Mouse (Mus musculus) thymus, adult 2 months (tissue): ENCODE measurements at regions not wholly inside any gene's neighbourhood (a gene's known extent, or its start where the extent isn't known, plus 50 kb on each side); places are given as distances from the start of the nearest gene placed in this dataset.
"Not testable (repeated sequence)": the region's sequence is repeated elsewhere in the genome, so short reads cannot be mapped to it uniquely, and the experiment has no call there.

Experiments
- DNase-seq: peaks from one replicate; pipeline ENCODE4 v3.0.0; 2021
- H3K27ac ChIP-seq: fragments of 200-500 bp; 2 replicates; pipeline ENCODE4 v1.5.1; 2012; ENCODE audit warnings: low read length, control low read depth; ENCODE audit not compliant: control insufficient read depth, insufficient read depth
- H3K27me3 ChIP-seq: fragments of 200-500 bp; 2 replicates; pipeline ENCODE4 v1.6.1; 2012; ENCODE audit warnings: mild to moderate bottlenecking, low read length, moderate library complexity, mixed read lengths; ENCODE audit not compliant: control insufficient read depth, insufficient read depth
- H3K36me3 ChIP-seq: fragments of 200-500 bp; 2 replicates; pipeline ENCODE4 v1.6.1; 2012; ENCODE audit warnings: mild to moderate bottlenecking, low read length, moderate library complexity; ENCODE audit not compliant: control insufficient read depth, insufficient read depth
- H3K4me1 ChIP-seq: fragments of 200-500 bp; replicated peaks from 2 replicates; pipeline ENCODE4 v1.6.1; 2012; ENCODE audit warnings: low read length; ENCODE audit not compliant: control insufficient read depth, insufficient read depth
- H3K4me3 ChIP-seq: fragments of 200-500 bp; 2 replicates; pipeline ENCODE4 v1.5.1; 2012; ENCODE audit warnings: mild to moderate bottlenecking, low read length, control low read depth, moderate library complexity; ENCODE audit not compliant: control insufficient read depth, insufficient read depth
- CTCF ChIP-seq: fragments of 200-500 bp; IDR thresholded peaks from 2 replicates; pipeline ENCODE4 v1.5.1; 2012; ENCODE audit warnings: mild to moderate bottlenecking, control low read depth, low read length, moderate library complexity, borderline replicate concordance; ENCODE audit not compliant: control insufficient read depth, poor library complexity, insufficient read depth; ENCODE audit errors: extremely low read depth
- POLR2A ChIP-seq: fragments of 200-500 bp; IDR thresholded peaks from 2 replicates; pipeline ENCODE4 v1.6.1; 2012; ENCODE audit warnings: mild to moderate bottlenecking, low read length, control low read depth, moderate library complexity; ENCODE audit not compliant: control insufficient read depth, poor library complexity, insufficient read depth; ENCODE audit errors: extremely low read depth
- WGBS: fragments of 180-500 bp; shearing (Covaris S2); methylation state at CpG from one replicate; pipeline ENCODE4 v1.1.7; 2018; 5-methylcytosine and 5-hydroxymethylcytosine counted together

DNA sequence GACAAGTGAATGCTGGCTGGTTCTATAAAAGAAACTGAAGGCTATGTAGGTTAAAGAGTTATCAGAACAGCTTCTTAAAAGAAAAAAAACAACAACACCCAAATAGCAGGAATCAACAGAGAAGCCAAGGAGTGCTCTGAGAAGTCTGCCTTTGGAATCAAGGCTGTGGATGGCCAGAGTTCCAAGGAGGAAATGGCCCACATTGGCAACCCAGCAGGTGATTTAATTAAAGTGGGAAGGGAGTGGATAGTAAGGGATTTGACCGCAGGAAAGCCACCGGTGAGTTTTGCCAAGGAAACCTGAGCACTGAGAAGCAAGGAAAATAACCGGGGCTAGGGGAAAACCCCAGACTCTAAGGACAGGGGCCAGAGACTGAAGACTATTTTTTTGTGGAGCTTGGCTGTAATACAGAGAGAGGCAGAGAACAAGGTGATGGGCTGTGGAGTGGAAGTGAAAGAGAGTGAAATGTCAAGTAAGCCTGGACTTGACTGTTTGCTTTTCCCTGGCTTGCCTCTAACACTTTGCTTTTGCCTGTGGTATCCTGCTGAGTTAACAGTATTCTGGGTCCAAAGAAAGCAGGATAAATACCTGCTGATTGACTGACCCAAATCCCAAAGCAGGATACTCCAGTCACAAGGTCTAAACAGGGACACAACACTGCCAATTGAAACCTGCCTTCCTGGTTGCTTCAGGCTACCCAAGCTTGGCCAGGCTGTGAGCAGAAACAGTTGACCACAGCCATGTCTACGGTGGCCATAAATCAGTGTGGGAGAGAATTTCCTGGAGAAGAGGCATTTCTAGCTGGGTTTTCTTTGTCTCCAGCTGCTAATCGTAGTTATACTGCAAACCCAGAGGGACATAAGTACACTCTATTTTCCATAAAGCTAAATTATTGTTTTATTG is 125.9 kb downstream of the Arrdc3 start:
- no peak for DNase-seq
- no peak overlapping the region for H3K27ac ChIP-seq
- H3K4me3 ChIP-seq = no peak overlapping the region
- no peaks in the 10 kb centered on the region for H3K36me3 ChIP-seq
- no peak for TF ChIP-seq POLR2A
- TF ChIP-seq CTCF = no peak
- no peaks in the 10 kb centered on the region for H3K27me3 ChIP-seq
- 65% methylated on average over 5 of the region's 5 CpGs for WGBS
- no peaks in the 10 kb centered on the region for H3K4me1 ChIP-seq

DNA sequence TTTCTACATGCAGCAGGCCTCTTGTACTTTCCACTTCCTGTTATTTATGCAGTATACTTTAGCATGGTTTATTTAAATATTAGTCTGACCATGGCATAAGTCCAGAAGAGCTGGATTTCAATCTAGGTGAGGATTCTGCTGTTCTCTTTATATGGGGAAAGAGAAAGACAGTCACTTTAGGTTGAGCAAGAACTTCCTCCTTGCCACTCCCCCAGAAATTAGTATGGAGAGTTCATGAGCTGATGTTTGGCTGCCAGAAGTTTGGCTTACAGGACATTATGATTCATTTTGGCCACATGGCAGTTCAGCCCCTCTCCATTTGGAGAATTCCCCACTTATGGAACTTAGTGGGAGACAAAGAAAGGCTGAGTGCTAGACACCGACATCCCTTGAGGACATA is 130.8 kb downstream of the Arrdc3 start:
- DNase-seq = no peak
- H3K36me3 ChIP-seq = no peaks in the 10 kb centered on the region
- TF ChIP-seq POLR2A (no peak), CTCF (no peak)
- no peaks in the 10 kb centered on the region for H3K4me1 ChIP-seq
- no peak overlapping the region for H3K4me3 ChIP-seq
- no peaks in the 10 kb centered on the region for H3K27me3 ChIP-seq
- H3K27ac ChIP-seq = no peak overlapping the region
- WGBS = 82% methylated on average over 1 of the region's 1 CpGs

DNA sequence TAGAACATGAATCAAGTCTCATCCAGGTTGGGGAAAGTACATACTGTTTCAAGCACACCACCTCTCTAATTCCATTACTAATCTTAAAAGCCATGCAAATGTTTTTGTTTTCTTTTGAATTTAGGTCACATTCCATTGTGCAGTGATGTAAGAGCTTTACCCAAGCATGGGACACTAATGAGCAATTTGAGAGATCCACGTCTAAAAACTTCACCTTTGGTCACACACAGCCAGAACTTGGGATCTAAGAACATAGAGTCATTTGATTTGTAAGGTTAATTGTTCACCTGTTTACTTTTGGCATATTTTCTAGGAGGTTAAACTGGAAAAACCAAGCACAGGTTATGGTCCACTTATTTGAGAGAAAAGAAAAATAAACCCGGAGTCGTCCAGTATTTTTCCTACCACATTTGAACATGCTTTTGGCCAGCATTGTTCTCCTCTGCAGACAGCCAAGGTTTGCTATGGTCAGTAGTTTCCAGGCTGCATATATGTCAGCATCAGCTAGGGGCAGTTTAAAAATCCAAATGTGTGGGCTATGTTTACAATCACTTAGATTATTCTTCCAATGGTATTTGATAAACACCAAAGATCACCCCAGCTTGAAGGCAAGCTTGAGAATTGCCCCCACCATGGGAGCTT is 137.0 kb downstream of the Arrdc3 start:
- Histone ChIP-seq H3K4me3 (no peak overlapping the region), H3K4me1 (no peaks in the 10 kb centered on the region), H3K27ac (no peak overlapping the region), H3K36me3 (no peaks in the 10 kb centered on the region), H3K27me3 (no peaks in the 10 kb centered on the region)
- 95% methylated on average over 3 of the region's 3 CpGs for WGBS
- DNase-seq = no peak
- TF ChIP-seq POLR2A (no peak), CTCF (no peak)

DNA sequence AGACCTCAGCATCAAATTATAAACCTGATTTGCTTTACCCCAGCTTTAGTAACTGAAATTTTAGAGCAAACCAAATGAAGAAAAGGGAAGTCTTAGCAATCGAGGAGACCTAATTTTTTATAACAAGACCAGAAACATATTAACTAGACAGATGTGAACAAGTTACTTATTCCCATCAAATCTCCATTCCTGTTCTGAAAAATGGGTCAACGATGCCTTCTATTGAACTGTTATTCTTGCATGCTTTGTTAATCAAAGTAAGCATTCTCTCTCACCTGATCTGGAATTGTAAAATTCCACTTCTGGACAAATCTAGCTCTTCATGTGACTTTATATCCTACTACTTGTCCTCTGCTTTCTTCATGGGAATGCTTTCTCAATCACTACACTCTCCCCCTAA is 137.6 kb downstream of the Arrdc3 start:
- Histone ChIP-seq H3K27ac (no peak overlapping the region), H3K4me3 (no peak overlapping the region), H3K4me1 (no peaks in the 10 kb centered on the region), H3K36me3 (no peaks in the 10 kb centered on the region), H3K27me3 (no peaks in the 10 kb centered on the region)
- TF ChIP-seq POLR2A (no peak), CTCF (no peak)
- 81% methylated on average over 2 of the region's 2 CpGs for WGBS
- DNase-seq = no peak

DNA sequence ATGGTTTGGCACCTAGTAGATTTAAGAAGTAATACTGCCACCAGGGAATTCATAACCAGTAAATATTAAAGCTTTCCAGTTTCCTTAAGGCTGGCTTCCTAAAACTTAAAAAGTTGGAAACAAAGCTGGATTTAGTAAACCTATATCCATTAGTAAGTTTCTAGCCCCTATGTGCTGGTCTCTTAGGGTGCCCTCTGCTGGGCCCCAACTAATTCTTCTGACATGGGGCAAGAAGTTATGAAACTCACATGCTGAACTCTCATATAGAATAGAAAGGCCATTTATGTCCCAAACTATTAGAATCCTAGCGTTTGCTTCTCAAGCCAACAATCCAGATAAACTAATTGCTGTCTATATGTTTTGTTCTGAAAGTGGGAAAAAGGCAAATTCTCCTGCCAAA is 139.2 kb downstream of the Arrdc3 start:
- H3K27me3 ChIP-seq = no peaks in the 10 kb centered on the region
- DNase-seq = no peak
- 92% methylated on average over 1 of the region's 1 CpGs for WGBS
- H3K27ac ChIP-seq = no peak overlapping the region
- TF ChIP-seq POLR2A (no peak), CTCF (no peak)
- no peaks in the 10 kb centered on the region for H3K36me3 ChIP-seq
- no peak overlapping the region for H3K4me3 ChIP-seq
- no peaks in the 10 kb centered on the region for H3K4me1 ChIP-seq

DNA sequence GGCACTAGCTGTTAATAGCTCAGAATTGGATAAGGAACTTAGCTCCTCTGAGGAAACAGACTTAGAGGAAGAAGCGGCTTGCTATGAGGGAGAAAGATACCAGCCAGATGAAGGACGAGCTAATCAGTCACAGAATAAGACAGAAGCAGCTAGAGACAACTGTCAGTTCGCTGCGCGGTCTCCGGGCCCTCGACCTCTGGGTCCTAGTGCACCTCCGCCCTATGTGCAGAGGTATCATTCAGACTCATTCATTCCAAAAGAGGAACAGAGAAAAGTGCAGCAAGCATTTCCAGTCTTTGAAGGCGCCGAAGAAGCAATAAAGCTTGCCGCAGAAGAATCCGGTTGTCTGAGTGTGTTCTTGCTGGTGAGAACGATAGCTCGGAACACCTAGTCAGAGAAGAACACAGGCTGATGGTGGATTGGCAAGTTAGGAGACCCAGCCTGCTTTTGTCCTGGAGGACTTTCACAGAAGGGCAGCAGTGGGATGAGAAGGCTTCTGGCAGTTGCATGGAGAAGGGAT is 142.1 kb downstream of the Arrdc3 start:
- not testable (repeated sequence) for H3K36me3 ChIP-seq, H3K27ac ChIP-seq

More for the DNA sequence above, 142.1 kb downstream of the Arrdc3 start:
- WGBS = 91% methylated on average over 14 of the region's 14 CpGs
- not testable (repeated sequence) for H3K4me1 ChIP-seq, DNase-seq, H3K4me3 ChIP-seq, H3K27me3 ChIP-seq
